ENCODE assay signal across 9 mouse cellular contexts in the genomic region with DNA sequence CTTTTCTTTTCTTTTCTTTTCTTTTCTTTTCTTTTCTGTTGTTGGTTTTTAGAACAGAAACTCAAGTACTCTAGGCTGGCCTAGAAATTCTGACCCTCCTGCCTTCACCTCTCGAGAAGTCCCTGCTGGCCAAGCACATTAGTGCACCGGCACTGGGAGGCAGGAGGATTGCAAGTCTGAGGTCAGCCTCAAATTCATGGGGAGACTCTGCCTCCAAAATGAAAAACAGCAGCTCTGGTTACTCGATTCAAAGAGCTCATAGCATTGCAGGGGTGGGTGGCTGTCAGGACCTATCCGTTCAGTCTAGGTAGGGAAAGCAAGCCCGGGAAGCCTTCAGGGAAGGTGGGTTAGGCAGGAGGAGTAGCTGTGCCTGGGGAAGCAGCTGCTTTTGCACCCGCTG. TPM values are rescaled to one million over a fixed set of nuclear protein-coding genes. Genes with fewer than 3 reads are reported as not detected.
A peak's percentile ranks its signal among the peaks of the same experiment; 100 is the strongest.
DNase-seq lines count a peak whose midpoint lies in the region; ATAC-seq and TF ChIP-seq lines count a peak whose summit lies in the region.
"Had no signal": no experiment of that assay in that cellular context is flagged by ENCODE, and none has a peak within 500 bp of the region (broad histone marks: within the 10 kb centered on the region; RNA-seq: fewer than 3 reads in every experiment).

No protein-coding gene starts in this region.

- ATAC-seq in embryonic facial prominence, embryonic 15.5 days (ENCODE audit: insufficient number of reproducible peaks, low FRiP score, low TSS enrichment, low read depth): peak; percentile 7; the same call in 1 of the 2 replicates
- ATAC-seq in stomach, embryonic 15.5 days (ENCODE audit: insufficient read depth, low FRiP score, low read depth): no peak

- no peaks in the 10 kb centered on the region for H3K9me3 ChIP-seq in embryonic facial prominence, embryonic 15.5 days (replicated peaks)
- H3K9me3 ChIP-seq in limb, embryonic 10.5 days (replicated peaks): no peaks in the 10 kb centered on the region
- H3K9me3 ChIP-seq in stomach, embryonic 15.5 days: no peaks in the 10 kb centered on the region

- no peak overlapping the region for H3K4me3 ChIP-seq in layer of hippocampus, adult 2 months
- H3K4me3 ChIP-seq in embryonic facial prominence, embryonic 15.5 days (replicated peaks): no peak overlapping the region
- peak overlapping the region; percentile 17; the same call in 1 of the 2 replicates for H3K4me3 ChIP-seq in limb, embryonic 10.5 days
- H3K4me3 ChIP-seq in stomach, embryonic 15.5 days (replicated peaks): no peak overlapping the region

- WGBS in embryonic facial prominence, embryonic 15.5 days: 17% methylated on average over 6 of the region's 6 CpGs
- WGBS in limb, embryonic 10.5 days: 41% methylated on average over 6 of the region's 6 CpGs
- WGBS in stomach, embryonic 15.5 days: 23% methylated on average over 6 of the region's 6 CpGs

- peaks cover 46% of the 10 kb centered on the region for H3K36me3 ChIP-seq in embryonic facial prominence, embryonic 15.5 days
- H3K36me3 ChIP-seq in limb, embryonic 10.5 days: peaks cover 44% of the 10 kb centered on the region
- H3K36me3 ChIP-seq in stomach, embryonic 15.5 days: peaks cover 22% of the 10 kb centered on the region

- no peaks in the 10 kb centered on the region for H3K27me3 ChIP-seq in embryonic facial prominence, embryonic 15.5 days
- peaks cover 36% of the 10 kb centered on the region for H3K27me3 ChIP-seq in limb, embryonic 10.5 days (ENCODE audit: low read depth, poor library complexity, severe bottlenecking)
- no peaks in the 10 kb centered on the region for H3K27me3 ChIP-seq in stomach, embryonic 15.5 days (replicated peaks)

- peak; percentile 42 for TF ChIP-seq CTCF in layer of hippocampus, adult 2 months (conservative IDR thresholded peaks at IDR 0.05)

- H3K4me1 ChIP-seq in embryonic facial prominence, embryonic 15.5 days: peaks cover 40% of the 10 kb centered on the region
- H3K4me1 ChIP-seq in limb, embryonic 10.5 days: peaks cover 28% of the 10 kb centered on the region
- H3K4me1 ChIP-seq in stomach, embryonic 15.5 days: peaks cover 20% of the 10 kb centered on the region

- no peak overlapping the region for H3K9ac ChIP-seq in embryonic facial prominence, embryonic 15.5 days
- H3K9ac ChIP-seq in stomach, embryonic 15.5 days: no peak overlapping the region

- H3K27ac ChIP-seq in layer of hippocampus, adult 2 months: peak overlapping the region; percentile 29; the same call in 1 of the 2 replicates
- peak overlapping the region; percentile 59 for H3K27ac ChIP-seq in embryonic facial prominence, embryonic 15.5 days (replicated peaks)
- H3K27ac ChIP-seq in limb, embryonic 10.5 days: peak overlapping the region; percentile 81
- peak overlapping the region; percentile 73 for H3K27ac ChIP-seq in stomach, embryonic 15.5 days

- H3K4me2 ChIP-seq in embryonic facial prominence, embryonic 15.5 days (replicated peaks): no peak overlapping the region
- no peak overlapping the region for H3K4me2 ChIP-seq in stomach, embryonic 15.5 days

- DNase-seq in layer of hippocampus, adult 2 months (ENCODE audit: low spot score in 2 of 2): no peak
- DNase-seq in layer of hippocampus, adult 8-10 months (ENCODE audit: low spot score in 2 of 2): no peak
- no peak for DNase-seq in limb, embryonic 10.5 days (ENCODE audit: low spot score)
- DNase-seq in gastrocnemius, adult 18-20 months (ENCODE audit: low spot score): no peak
- no peak for DNase-seq in thymus, adult 18-20 months
- DNase-seq: cerebellum, adult 9-10 months; gastrocnemius, postnatal 36 days had no signal

RNA-seq across cellular contexts. Expression of a gene that starts 37.0 kb away (rescaled TPM):
- total RNA-seq in layer of hippocampus, adult 2 months (2021): 10 to 100 TPM; 70.3 to 82.5 TPM
- total RNA-seq in layer of hippocampus, adult 8-10 months (2022): 10 to 100 TPM; 74.0 to 91.8 (median 80.6) TPM
- 114 and 135 TPM in 2 replicates for polyA plus RNA-seq in embryonic facial prominence, embryonic 15.5 days (2015; fragmentation: Nextera tagmentation; extraction: Ambion mirVana)
- 221 and 298 TPM in 2 replicates for polyA plus RNA-seq in limb, embryonic 10.5 days (2016; fragmentation: Nextera tagmentation; extraction: Ambion mirVana)
- 126 and 133 TPM in 2 replicates for polyA plus RNA-seq in stomach, embryonic 15.5 days (2015; fragmentation: Nextera tagmentation; extraction: Ambion mirVana)
- total RNA-seq in gastrocnemius, adult 18-20 months (2021): 10 to 100 TPM; 54.6 to 62.0 TPM

Comparison
In these comparisons a context has a peak if more than half of its experiments do, and no peak if none do; other contexts are left out.
1. H3K27ac ChIP-seq: peak in every context shown above with its lines; median percentile 81 in limb, embryonic 10.5 days; 73 in stomach, embryonic 15.5 days; 59 in embryonic facial prominence, embryonic 15.5 days; 29 in layer of hippocampus, adult 2 months.